ENCODE assay signal across 8 mouse cellular contexts in the genomic region with DNA sequence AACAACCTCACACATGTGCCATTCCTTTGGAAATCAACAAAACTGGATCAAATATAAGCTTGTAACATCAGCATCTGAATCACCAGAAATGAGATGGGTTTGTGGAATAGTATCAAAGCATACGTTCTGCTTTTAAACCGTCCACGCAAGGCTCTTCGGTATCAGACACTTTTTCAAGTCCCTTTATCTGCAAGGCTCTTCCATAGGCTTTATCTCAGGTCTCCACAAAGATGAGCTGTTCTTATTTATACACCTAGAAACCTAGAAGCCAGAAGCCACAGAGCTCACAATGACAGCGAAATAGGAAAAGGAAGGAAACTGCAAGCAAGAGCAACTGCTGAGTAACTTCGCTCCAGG. TPM values are rescaled to one million over a fixed set of nuclear protein-coding genes. Genes with fewer than 3 reads are reported as not detected.
DNase-seq lines count a peak whose midpoint lies in the region; ATAC-seq and TF ChIP-seq lines count a peak whose summit lies in the region.

No protein-coding gene starts in this region.

- ATAC-seq in kidney, postnatal 0 days (replicated peaks; ENCODE audit: low FRiP score, low read depth), result no peak
- ATAC-seq in embryonic facial prominence, embryonic 12.5 days (ENCODE audit: insufficient number of reproducible peaks, insufficient read depth, low FRiP score, low TSS enrichment), result no peak
- ATAC-seq in hindbrain, postnatal 0 days, result no peak
- no peak for ATAC-seq in midbrain, embryonic 16.5 days

- no peak overlapping the region for H3K9ac ChIP-seq in kidney, postnatal 0 days (ENCODE audit: low read depth, low read length)
- no peak overlapping the region for H3K9ac ChIP-seq in embryonic facial prominence, embryonic 12.5 days
- no peak overlapping the region for H3K9ac ChIP-seq in hindbrain, postnatal 0 days (replicated peaks; ENCODE audit: low read length)
- H3K9ac ChIP-seq in midbrain, embryonic 16.5 days (ENCODE audit: low read depth, low read length), result 0 out of 2 replicates have a peak overlapping the region, but pooled peaks have one; percentile 31

- 71% methylated on average over 6 of the region's 6 CpGs for WGBS in kidney, postnatal 0 days
- WGBS in embryonic facial prominence, embryonic 12.5 days, result 67% methylated on average over 6 of the region's 6 CpGs
- 66% methylated on average over 6 of the region's 6 CpGs for WGBS in hindbrain, postnatal 0 days
- WGBS in midbrain, embryonic 16.5 days, result 65% methylated on average over 6 of the region's 6 CpGs

- no peaks in the 10 kb centered on the region for H3K27me3 ChIP-seq in kidney, postnatal 0 days (ENCODE audit: insufficient read depth, low read length)
- H3K27me3 ChIP-seq in embryonic facial prominence, embryonic 12.5 days, result 0 out of 2 replicates have a peak, but pooled peaks cover 5% of the 10 kb centered on the region
- no peaks in the 10 kb centered on the region for H3K27me3 ChIP-seq in hindbrain, postnatal 0 days (ENCODE audit: insufficient read depth, low read length)
- H3K27me3 ChIP-seq in midbrain, embryonic 16.5 days (ENCODE audit: control insufficient read depth, insufficient read depth, low read depth, low read length), result no peaks in the 10 kb centered on the region; the same call in 1 of the 2 replicates

- peak overlapping the region; percentile 99 for H3K4me2 ChIP-seq in kidney, postnatal 0 days (ENCODE audit: low read length)
- H3K4me2 ChIP-seq in embryonic facial prominence, embryonic 12.5 days (replicated peaks), result peak overlapping the region; percentile 98
- peak overlapping the region; percentile 98 for H3K4me2 ChIP-seq in hindbrain, postnatal 0 days (ENCODE audit: low read depth, low read length)
- peak overlapping the region; percentile 97; the same call in 1 of the 2 replicates for H3K4me2 ChIP-seq in midbrain, embryonic 16.5 days (ENCODE audit: low read length)

- 0 out of 2 replicates have a peak, but pooled peaks cover 6% of the 10 kb centered on the region for H3K36me3 ChIP-seq in kidney, postnatal 0 days (ENCODE audit: insufficient read depth, low read length)
- H3K36me3 ChIP-seq in embryonic facial prominence, embryonic 12.5 days, result peaks cover 11% of the 10 kb centered on the region; the same call in 1 of the 2 replicates
- H3K36me3 ChIP-seq in hindbrain, postnatal 0 days (ENCODE audit: insufficient read depth, low read length), result no peaks in the 10 kb centered on the region
- H3K36me3 ChIP-seq in midbrain, embryonic 16.5 days (ENCODE audit: control insufficient read depth, insufficient read depth, low read length), result no peaks in the 10 kb centered on the region

- H3K27ac ChIP-seq in kidney, postnatal 0 days, result no peak overlapping the region
- no peak overlapping the region for H3K27ac ChIP-seq in embryonic facial prominence, embryonic 12.5 days
- no peak overlapping the region for H3K27ac ChIP-seq in hindbrain, postnatal 0 days
- no peak overlapping the region for H3K27ac ChIP-seq in midbrain, embryonic 16.5 days (ENCODE audit: low read length)

- TF ChIP-seq CTCF in kidney, postnatal 0 days (IDR thresholded peaks at IDR 0.05; ENCODE audit: low read depth), result no peak
- no peak for TF ChIP-seq CTCF in hindbrain, postnatal 0 days (IDR thresholded peaks at IDR 0.05; ENCODE audit: low read depth)

- H3K9me3 ChIP-seq in kidney, postnatal 0 days (replicated peaks; ENCODE audit: low read length), result no peaks in the 10 kb centered on the region
- no peaks in the 10 kb centered on the region for H3K9me3 ChIP-seq in embryonic facial prominence, embryonic 12.5 days
- no peaks in the 10 kb centered on the region for H3K9me3 ChIP-seq in hindbrain, postnatal 0 days (ENCODE audit: low read length)
- no peaks in the 10 kb centered on the region for H3K9me3 ChIP-seq in midbrain, embryonic 16.5 days (replicated peaks; ENCODE audit: control insufficient read depth, low read length, poor library complexity, severe bottlenecking)

- peak overlapping the region; percentile 91 for H3K4me3 ChIP-seq in kidney, postnatal 0 days (replicated peaks; ENCODE audit: low read depth, low read length)
- peak overlapping the region; percentile 82 for H3K4me3 ChIP-seq in embryonic facial prominence, embryonic 12.5 days
- H3K4me3 ChIP-seq in hindbrain, postnatal 0 days (ENCODE audit: low read length), result peak overlapping the region; percentile 84
- H3K4me3 ChIP-seq in midbrain, embryonic 16.5 days (ENCODE audit: low read depth, low read length), result 0 out of 2 replicates have a peak overlapping the region, but pooled peaks have one; percentile 11

- H3K4me1 ChIP-seq in kidney, postnatal 0 days (replicated peaks; ENCODE audit: insufficient read depth, low read length), result peaks cover 38% of the 10 kb centered on the region
- H3K4me1 ChIP-seq in embryonic facial prominence, embryonic 12.5 days, result peaks cover 44% of the 10 kb centered on the region
- H3K4me1 ChIP-seq in hindbrain, postnatal 0 days (ENCODE audit: insufficient read depth, low read length), result peaks cover 25% of the 10 kb centered on the region
- peaks cover 23% of the 10 kb centered on the region for H3K4me1 ChIP-seq in midbrain, embryonic 16.5 days (ENCODE audit: control insufficient read depth, insufficient read depth, low read length)

- DNase-seq in kidney, postnatal 0 days (ENCODE audit: low spot score), result no peak
- no peak for DNase-seq in kidney, adult 9 months
- no peak for DNase-seq in hindbrain, postnatal 0 days (ENCODE audit: low spot score)
- no peak for DNase-seq in testis, postnatal 10 days (ENCODE audit: low spot score)
- DNase-seq in gastrocnemius, postnatal 25 days, result no peak
- DNase-seq in adrenal gland, adult 8-10 months, result no peak

RNA-seq across cellular contexts. Expression of a gene that starts 3.2 kb away (rescaled TPM):
- polyA plus RNA-seq in kidney, postnatal 0 days (2015; fragmentation: Nextera tagmentation; extraction: Ambion mirVana), result 8.7 and 9.7 TPM in 2 replicates
- polyA plus RNA-seq in embryonic facial prominence, embryonic 12.5 days (2016; fragmentation: Nextera tagmentation; extraction: Ambion mirVana), result 5.9 and 6.5 TPM in 2 replicates
- 54.7 and 59.2 TPM in 2 replicates for total RNA-seq in hindbrain, postnatal 0 days (2014; rRNA removed)
- 8.4 and 8.6 TPM in 2 replicates for polyA plus RNA-seq in hindbrain, postnatal 0 days (2015; fragmentation: Nextera tagmentation; extraction: Ambion mirVana)
- 3.8 TPM in 2 replicates for polyA plus RNA-seq in midbrain, embryonic 16.5 days (2015; fragmentation: Nextera tagmentation; extraction: Ambion mirVana)
- total RNA-seq in gastrocnemius, postnatal 25 days (2021), result 10 to 100 TPM; 21.6 to 22.6 TPM
- total RNA-seq in adrenal gland, adult 8-10 months (2022), result 10 to 100 TPM; 57.7 to 70.0 (median 65.4) TPM

Comparison
In these comparisons a context has a peak if more than half of its experiments do, and no peak if none do; other contexts are left out.
1. H3K4me3 ChIP-seq: peak in every context shown above with its lines; median percentile 91 in kidney, postnatal 0 days; 84 in hindbrain, postnatal 0 days; 82 in embryonic facial prominence, embryonic 12.5 days; 11 in midbrain, embryonic 16.5 days.